Mouse (Mus musculus) frontal cortex, postnatal 10 days (tissue): ENCODE results near the gene Grm7.

Experiments used
- DNase-seq, 2 experiments: peaks; one replicate each; pipeline ENCODE4 v3.0.0; 2022; ENCODE audit warnings: low spot score in 2 of 2, mixed read lengths in 1 of 2

Grm7 gene

DNA sequence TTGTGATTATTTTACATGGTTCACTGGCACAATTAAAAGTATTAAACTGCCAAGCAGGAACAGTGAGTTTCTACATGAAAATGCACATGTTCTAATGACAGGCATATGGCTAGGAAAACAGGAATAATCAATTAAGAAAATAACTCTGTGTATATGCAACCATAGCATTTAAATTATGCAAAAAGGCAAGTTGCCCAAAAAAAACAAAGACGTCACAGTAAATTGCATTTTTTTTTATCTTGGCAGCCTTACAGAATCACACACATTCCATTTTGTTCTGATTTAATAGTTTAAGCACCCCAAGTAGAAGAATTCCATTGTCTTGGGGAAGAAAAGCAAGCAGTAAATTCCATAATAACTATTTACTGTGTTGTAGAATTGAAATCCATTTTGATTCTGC is 716.3 kb downstream of the Grm7 start:
- DNase-seq: no peak

DNA sequence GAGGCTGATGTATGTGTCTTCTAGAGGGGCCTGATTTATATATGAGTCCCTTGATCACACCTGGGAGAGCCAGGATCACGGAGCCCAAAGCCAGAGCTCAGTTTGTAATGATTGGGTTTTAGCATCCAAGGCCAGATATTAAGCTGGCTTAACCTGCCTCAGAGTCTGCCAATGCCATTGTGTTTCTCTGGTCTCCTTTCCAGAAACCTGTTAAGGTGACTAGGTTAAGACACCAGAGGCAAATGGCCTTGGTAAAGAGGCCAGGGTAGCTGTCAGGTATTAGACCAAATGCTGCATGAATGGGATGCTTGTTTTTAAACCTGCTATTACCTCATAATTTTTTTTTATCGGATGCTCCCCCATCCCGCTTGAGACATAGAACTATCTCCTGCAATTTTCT is 722.7 kb downstream of the Grm7 start:
- DNase-seq: no peak

DNA sequence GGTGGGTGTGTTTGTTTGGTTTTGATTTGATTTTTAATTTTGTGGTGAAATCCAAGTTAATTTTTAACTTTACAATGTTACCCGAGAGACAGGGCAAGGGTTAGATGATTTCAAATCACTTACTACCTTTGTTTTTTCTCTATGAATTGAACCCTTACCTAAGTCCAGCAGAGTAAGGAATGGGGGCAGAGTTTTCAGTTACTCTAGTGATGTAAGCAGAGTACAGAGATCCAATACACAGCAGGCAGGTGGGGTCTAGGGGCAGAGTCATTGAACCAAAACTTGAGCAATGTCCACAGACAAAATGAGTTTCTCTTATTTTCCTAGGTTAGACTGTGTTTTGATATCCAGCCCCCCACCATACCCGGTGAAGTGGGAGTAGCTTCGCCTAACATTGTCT is 723.2 kb downstream of the Grm7 start:
- DNase-seq: no peak

DNA sequence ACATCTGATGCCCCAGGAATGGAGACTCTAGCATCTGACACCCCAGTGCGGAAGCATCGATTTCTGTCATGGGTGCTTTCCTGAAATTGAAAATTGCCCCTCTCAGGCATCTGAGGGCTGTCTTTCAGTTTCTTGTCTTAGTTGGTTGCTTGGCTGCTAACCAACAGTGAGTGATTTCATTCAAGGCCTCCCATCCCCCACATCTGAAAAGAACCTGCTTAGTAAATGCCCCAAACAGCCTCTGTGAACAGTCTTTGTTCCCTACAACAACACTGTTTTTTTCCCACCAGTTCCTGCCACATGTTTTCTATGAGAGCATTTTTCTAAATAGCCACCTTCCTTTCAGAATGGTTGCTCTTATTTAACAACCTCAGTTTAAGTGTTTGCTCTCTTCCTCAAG is 723.6 kb downstream of the Grm7 start:
- no peak for DNase-seq

DNA sequence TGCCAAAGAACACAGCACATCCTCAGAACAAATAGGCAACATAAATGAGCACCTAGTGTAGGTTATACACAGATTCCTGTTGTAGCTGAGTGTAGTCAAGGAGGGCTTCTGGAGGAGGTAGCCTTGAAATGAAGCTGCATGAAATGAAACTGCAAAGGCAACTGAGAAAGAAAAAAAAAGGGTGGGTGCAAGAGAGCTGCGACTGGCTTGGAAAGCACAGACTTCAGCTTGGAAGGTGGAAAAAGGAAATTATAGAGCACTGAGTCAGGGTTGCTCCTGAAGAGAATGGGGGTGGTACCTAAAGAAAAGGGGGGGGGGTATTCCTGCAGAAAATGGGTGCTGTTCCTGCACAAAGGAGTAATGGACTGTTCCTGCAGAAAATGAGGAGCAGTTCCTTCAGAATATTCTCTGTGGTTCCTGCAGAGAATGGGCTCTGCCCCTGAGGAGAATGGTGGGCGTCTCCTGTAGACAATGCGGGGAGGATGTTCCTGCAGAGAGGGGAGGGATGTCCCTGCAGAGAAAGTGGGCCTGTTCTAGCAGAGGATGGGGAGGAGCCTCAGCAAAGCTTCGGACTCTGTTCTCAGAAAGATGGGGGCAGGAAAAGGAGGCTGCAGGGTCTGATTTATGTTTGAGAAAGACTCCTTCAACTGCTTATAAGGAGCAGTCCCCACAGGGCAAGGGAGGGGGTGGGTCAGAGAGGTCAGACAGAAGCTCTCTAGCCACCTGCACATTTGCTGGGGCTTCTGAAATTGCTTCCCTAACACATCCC is 726.4 kb downstream of the Grm7 start:
- DNase-seq: no peak

DNA sequence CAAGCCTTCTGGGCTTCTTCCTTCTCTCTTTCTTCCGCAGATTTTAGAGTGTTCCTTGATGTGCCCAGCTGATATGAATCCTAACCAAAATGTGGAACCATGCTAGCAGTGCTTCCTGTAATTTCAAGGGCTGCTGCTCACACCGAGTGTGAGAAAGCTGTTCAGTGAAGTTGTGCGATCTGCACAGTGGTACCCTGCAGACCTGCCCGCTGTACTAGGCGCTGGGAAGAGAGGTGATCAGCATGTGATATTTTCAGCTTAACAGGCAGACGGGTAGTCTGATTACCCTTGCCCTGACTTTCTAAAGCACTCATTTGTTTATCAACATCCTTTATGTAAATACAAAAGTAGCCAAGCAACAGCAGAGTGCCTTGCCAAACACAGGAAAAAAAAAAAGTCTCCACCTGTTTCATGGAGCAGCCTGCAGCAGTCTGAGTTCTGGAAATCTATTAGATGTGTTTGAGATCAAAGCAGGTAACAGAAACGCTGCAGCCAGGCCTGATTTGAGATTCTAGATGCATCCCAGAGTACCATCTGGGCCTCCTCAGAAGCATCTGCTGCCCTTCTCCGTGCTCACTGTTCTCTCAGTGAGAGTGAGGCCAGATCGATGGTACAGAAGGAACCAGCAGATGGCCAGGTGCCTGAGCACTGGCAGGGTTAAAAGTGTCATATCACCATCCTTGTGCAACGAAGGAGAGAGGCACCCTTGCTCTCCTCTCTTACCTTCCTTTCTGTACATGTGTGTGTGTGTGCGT is 727.4 kb downstream of the Grm7 start:
- peak in 1 of 2 experiments; percentile 16 for DNase-seq

DNA sequence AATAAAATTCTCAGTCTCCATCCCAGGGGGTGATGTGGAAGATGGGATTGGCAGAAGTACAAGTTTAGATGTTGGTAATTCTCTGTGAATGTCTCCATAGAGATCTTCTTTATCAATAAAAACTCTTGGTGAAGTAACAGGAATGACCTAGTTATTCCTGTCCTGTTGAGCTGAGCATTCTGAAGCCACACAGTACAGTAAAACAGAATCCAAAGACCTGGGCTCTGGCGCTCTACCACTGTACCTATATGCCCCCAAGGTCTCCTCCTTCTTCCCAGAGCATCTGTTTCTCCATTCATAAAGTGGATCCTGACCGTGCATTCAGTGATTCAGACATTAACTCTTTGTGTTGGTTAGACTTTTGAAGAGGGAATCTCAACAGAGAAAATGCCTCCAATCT is 735.3 kb downstream of the Grm7 start:
- no peak for DNase-seq

DNA sequence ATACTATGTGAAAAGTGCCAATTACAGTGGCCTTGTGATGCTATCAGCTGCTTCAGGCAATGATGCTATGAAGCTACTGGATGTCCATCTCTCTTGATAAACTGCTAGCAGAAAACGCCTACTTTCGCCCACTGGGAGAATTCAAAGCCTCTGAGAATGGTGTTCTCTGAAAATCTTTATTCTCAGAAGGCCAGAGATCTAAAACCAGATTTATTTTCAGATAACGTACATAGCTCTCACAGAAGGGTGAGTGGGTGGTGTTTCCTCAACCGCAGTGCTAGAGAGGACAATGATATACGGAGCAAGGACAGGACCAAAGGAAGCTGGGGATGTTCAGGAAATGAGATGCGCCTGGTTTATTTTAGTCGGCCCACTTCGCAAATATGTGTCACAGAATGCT is 763.4 kb downstream of the Grm7 start:
- DNase-seq: no peak

DNA sequence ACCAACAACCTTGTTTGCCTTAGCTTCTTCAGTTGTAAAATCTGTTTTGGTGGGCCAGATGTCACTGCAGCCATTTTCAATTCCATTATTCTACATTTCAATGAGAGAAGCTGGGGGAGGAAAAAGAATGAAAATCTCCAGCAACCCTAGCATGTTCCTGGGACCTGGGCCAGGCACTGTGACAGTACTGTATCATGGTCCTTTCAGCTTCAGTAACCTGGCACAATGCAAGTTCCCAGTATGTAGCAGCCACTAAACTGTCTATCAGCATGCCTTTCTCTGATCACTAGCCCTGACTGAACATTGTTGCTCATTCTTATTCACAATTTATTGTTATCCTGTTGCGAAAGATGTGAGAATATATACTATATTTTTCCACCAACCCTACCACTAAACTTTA is 779.4 kb downstream of the Grm7 start:
- no peak for DNase-seq

DNA sequence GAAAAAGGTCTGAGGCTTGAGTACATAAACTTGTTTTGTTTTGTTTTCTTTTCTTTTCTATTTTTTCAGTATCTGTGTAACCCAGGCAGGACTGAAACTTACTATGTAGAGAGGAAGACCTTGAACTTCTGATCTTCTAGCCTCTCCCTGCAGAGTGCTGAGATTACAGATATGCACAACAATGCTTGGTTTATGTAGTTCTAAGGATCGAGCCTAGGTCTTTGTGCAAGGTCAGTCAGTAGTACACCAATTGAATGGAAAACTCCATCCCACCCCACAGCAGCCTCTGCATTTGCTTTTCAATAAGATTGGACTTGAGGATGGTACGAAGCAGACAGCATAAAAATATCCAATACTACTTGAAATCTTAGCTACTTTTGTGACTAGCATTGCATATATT is 800.8 kb downstream of the Grm7 start:
- no peak for DNase-seq

DNA sequence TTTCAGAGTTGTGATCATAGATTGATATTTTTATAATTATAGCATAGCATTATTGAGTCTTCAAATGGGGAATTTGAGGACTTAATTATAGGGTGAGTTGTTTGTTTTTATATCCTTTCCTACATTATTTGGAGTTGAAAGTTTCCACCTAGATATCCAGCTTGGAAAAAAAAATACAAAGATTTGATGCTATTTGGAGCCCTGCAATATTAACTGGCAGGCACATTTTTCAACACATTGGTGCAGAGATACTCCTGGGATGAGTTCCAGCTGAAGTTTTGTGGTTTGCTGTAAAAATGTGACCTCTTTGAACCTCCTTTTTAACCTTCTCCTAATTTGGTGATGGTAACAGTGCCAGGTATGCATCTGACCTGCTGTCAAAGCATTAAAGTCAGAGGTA is 802.5 kb downstream of the Grm7 start:
- no peak for DNase-seq

DNA sequence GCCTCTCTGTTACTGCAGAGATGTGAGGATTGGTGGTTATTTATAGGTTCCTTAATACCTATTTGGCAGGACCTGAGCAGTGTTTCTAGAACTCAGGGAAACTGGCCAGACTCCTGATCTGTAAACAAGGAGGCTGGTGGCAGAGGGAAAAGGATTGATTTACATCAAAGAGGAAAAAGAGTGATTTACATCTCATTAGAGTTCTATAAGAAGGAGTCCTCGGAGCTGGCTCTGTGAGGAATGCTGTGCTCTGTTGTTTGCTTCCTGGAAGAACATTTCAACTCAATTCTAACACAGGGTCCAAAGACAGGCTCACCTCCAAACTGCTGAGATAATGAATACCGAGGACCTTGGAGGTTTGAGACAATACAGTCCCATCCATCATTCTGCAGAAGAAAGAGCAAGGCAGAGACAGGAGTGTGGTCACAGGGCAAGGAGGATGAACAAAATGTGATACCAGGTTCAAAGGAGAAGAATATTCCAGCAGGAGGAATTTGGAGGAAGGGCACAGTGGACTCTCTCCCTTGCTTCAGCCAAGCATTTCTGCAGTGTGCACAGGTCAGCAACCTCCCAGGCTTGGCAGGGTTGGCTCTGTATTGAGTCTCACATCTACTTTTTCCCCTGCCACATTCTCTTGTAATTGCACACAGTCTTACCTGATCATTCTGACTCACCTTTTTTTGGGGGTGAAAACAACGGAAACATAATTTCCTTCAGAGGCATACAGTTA is 803.8 kb downstream of the Grm7 start:
- DNase-seq: no peak

DNA sequence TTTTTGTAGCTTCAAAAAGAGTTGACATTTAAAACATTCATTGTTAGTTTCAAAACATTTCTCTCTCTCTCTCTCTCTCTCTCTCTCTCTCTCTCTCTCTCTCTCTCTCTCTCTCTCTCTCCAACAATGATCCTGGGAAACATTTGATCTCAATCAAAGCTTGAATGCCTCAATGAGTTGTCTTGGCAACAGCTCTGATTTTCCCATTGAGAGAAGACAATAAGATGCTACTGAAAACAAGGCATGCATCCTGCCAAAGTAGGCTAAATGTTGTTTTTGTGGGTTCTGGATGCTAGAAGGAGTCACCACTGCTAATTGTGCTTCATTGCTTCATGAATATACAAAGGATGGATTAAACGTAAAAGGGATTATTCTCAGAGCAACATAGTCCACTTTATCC is 836.5 kb downstream of the Grm7 start:
- DNase-seq: no peak

DNA sequence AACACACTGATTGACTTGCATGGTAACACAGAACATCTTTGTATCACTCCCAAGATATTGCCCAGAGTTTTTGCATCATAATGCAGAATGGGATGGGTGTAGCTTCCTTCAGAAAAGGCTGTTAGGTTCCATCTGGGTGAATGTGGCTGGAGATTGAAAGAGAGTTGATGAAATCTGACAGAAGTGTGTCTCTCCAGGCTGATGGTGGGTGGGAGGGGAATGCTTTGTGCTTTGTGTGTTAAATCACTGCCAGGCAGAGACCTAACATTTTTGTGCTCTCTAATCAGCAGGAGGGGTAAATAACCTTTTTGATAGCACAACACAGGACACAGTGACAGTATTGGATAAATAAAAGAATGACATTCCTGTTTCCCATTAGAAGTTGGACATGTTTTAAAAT is 840.7 kb downstream of the Grm7 start:
- no peak for DNase-seq

DNA sequence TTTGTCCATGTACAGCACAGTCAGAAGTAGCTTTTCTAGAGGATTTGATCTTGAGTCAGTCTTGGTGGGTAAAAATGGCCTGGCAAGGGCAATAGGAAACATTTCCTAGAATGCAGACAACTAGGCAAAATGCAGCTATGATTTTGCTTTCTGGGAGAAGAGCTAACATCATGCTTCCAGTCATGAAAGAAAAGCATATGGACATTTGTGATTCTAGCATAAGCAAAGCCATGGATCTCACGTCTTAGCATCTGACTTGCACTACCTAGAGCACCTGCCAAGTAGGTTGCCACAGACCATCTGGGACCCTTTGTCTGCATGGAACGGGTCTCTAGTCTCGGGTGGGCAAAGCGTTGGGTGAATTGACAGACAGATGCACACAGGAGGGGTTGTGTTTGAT is 842.2 kb downstream of the Grm7 start:
- no peak for DNase-seq

DNA sequence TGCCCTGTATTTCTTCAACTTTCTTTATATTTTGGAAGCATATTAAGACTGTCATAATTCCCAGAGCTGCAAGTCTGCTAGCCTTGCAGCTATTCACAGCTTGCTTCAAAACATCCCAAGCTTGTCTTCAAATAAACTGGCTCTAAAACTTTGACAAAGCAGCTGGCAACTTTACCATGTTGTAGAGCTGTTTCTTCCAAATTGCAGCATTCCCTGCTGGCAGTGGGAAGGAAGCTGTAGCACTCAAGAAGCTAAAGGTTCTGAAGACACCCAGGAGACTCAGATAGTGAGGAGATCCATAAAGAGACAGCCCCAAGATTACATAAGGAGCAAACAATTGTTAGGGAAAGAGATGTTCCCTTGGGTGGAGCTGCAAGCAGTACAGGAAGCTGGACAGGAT is 846.8 kb downstream of the Grm7 start:
- DNase-seq: peak in 1 of 2 experiments; percentile 8

DNA sequence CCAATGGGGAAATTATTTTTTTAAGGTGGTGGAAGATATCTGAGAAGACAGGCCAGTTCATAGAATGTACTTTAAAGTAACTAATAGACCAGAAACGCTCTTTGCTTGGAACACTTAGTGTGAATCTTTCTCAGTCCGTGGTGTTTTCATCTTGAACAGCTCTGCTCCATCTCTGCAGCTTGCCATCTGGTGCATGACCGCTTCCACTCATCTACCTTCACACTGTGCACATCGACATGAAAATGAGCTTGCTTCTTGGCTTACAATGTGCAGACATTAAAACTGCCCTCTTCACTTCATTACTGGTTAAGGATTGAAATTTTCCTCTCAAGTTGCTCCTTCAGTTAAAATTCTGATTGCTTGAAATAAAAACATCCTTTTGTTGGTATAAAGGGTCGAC is 854.2 kb downstream of the Grm7 start:
- no peak for DNase-seq

DNA sequence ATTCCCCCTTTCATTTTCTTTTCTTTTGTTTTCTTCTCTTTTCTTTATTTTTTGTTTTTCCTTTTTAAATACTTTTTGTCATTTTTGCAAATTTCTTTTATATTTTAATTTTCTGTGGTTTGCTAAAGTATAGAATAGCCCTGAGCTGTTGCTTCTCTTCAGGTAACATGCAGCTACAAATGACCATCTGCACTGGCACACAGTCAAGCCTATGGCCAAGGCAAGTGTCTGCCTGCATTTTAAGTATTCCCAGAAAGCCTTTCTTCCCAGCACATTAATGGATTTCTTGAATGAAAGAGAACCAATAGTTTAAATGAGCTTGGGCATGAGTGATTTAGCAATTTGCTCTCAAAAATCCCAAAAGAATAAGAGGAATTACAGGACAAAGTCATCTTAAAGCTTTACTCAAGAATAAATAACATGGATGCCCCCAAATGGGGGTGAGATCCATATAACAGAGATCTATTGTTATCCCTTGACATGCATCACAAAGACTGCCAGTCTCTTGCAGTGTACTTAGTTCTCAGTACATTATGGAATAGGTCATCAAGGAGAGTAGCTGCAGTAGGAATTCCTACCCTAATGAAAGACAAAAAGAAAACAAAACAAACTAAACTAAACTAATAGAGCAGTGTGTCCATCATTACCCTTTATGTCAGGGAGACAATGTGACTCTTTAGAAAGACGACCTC is 865.5 kb downstream of the Grm7 start:
- DNase-seq: no peak

DNA sequence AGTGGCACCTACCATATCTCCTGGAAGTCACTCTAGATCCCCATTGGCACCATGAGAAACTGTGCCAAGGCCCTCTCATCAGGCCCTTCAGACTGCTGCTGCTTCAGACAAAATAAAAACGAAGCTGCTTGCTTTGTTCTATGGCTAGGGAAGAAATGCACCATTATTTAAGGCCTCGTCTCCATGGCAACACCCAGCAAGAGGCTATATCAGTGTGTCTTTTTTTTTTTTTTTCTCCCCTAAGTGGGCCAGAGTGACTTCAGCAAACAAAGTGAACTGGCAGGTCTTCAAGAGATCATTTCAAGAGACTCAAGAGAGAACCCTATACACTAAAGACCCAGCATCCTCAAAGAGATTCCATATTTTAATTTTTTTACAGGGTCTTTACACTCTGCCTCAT is 867.0 kb downstream of the Grm7 start:
- DNase-seq: no peak

DNA sequence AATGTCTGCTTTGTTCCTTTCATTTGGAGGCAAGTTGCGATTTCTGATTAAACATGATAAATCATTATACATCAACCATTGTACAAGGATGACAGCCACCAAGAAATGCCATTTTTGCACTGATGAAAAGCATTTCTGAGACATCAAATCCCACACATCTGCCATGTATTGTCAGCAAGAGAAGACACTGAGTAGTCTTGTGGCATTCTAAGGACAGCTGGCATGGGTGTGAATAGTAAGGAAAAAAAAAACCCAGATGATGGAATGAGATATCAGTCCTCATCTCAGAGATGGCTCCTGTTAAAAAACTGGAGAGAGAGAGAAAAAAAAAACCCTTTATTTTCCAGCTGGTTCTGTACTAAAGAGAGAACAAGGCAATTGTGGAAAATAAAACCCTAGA is 875.8 kb downstream of the Grm7 start:
- no peak for DNase-seq

DNA sequence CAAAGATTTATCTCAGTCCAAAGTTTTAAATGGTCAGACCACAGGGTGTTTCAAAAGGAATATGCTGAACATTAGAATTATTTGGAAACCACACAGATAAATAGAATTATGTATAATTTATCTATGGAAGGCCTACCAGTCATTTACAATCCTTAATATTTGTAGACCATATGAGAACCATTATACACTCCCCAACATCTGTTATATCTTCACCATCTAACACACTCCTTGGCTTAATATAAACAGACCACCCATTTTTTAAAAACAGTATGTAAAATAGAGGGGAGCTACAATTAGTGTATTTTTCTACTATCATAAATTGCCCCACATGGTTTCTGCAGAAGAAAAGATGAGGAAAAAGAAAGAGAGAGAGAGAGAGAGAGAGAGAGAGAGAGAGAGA is 876.7 kb downstream of the Grm7 start:
- no peak for DNase-seq

DNA sequence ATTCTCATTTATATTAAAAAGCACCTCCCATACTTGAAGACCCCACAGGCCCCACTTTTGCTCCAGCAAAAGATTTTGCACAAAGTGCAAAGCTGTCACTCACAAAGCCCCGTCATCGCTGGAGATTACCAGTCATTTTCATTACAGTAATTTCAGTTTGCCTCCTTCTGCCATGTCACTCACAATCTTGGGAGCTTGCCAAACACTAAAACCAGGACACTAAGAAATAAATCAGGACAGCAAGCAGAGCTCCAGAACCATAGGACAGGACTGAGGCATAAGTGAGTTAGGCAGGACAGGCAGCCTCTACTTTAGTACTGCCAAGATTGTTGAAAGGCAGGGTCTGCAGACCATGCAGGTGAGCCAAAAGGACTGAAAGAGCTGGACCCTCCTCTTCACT is 884.6 kb downstream of the Grm7 start:
- no peak for DNase-seq
